Mouse (Mus musculus) lung, postnatal 0 days (tissue): ENCODE results near the gene Med13. TPM values are rescaled to one million over a fixed set of nuclear protein-coding genes. Genes with fewer than 3 reads are reported as not detected.
A peak's percentile ranks its signal among the peaks of the same experiment; 100 is the strongest.

Source experiments
- ATAC-seq: fragments of 200-750 bp; cut with Nextera tagmentation; 2 replicates; pipeline ENCODE4 v1.8.0; 2017; ENCODE audit warnings: moderate library complexity
- DNase-seq: peaks from one replicate; pipeline ENCODE4 v3.0.0-alpha.2; 2016; ENCODE audit warnings: low spot score
- H3K27ac ChIP-seq: fragments of 300-500 bp; sonication (generic); 2 replicates; pipeline ENCODE4 v1.5.1; 2014; ENCODE audit warnings: antibody characterized with exemption, mild to moderate bottlenecking, low read length, mixed read lengths
- H3K27me3 ChIP-seq: fragments of 300-500 bp; sonication (generic); replicated peaks from 2 replicates; pipeline ENCODE4 v1.6.1; 2014; ENCODE audit warnings: low read length, mixed read lengths; ENCODE audit not compliant: insufficient read depth
- H3K36me3 ChIP-seq: fragments of 300-500 bp; sonication (generic); 2 replicates; pipeline ENCODE4 v1.6.1; 2014; ENCODE audit warnings: low read length, mixed read lengths; ENCODE audit not compliant: insufficient read depth
- H3K4me1 ChIP-seq: fragments of 300-500 bp; sonication (generic); 2 replicates; pipeline ENCODE4 v1.6.1; 2014; ENCODE audit warnings: antibody characterized with exemption, low read depth, low read length, mixed read lengths; ENCODE audit not compliant: insufficient read depth
- H3K4me2 ChIP-seq: fragments of 300-500 bp; sonication (generic); replicated peaks from 2 replicates; pipeline ENCODE4 v1.6.1; 2014; ENCODE audit warnings: low read depth, mild to moderate bottlenecking, low read length, moderate library complexity, mixed read lengths
- H3K4me3 ChIP-seq: fragments of 300-500 bp; sonication (generic); 2 replicates; pipeline ENCODE4 v1.5.1; 2014; ENCODE audit warnings: low read depth, low read length
- H3K9ac ChIP-seq: fragments of 300-500 bp; sonication (generic); replicated peaks from 2 replicates; pipeline ENCODE4 v1.6.1; 2014; ENCODE audit warnings: low read depth, mild to moderate bottlenecking
- H3K9me3 ChIP-seq: fragments of 300-500 bp; sonication (generic); 2 replicates; pipeline ENCODE4 v1.6.1; 2016; ENCODE audit warnings: low read length, mixed read lengths
- CTCF ChIP-seq: IDR thresholded peaks from 2 replicates; pipeline ENCODE4 v1.5.1; 2016; ENCODE audit warnings: antibody characterized with exemption, mild to moderate bottlenecking
- EP300 ChIP-seq: IDR thresholded peaks from 2 replicates; pipeline ENCODE4 v1.6.1; 2016; ENCODE audit warnings: antibody characterized with exemption, mild to moderate bottlenecking, control low read depth
- whole genome bisulfite sequencing: fragments of 180-500 bp; shearing (Covaris S2); extraction: QIAGEN DNeasy Blood & Tissue Kit; methylation state at CpG from one replicate; pipeline ENCODE4 v1.1.7; 2014; 5-methylcytosine and 5-hydroxymethylcytosine counted together
- polyA plus RNA-seq: library from polyadenylated mRNA; unstranded; fragments of >200 nt; fragmentation: Nextera tagmentation; extraction: Ambion mirVana; gene quantifications from 2 replicates; pipeline ENCODE4 v1.2.1, GENCODE M21; 2015

Med13 gene
- polyA plus RNA-seq, 1 experiment from 2014 or later: 5.8 TPM

- Histone ChIP-seq H3K4me3 (no peak overlapping the region), H3K4me1 (no peaks in the 10 kb centered on the region), H3K9ac (no peak overlapping the region), H3K9me3 (no peaks in the 10 kb centered on the region), H3K4me2 (no peak overlapping the region), H3K27ac (no peak overlapping the region), H3K27me3 (no peaks in the 10 kb centered on the region), H3K36me3 (no peaks in the 10 kb centered on the region)
- WGBS: 43% methylated on average over 2 of the region's 2 CpGs
- DNase-seq (no peak), ATAC-seq (no peak)
- TF ChIP-seq CTCF (no peak), EP300 (no peak)
These were observed 39.1 kb upstream of the Med13 start for GRCm38 (mm10) chr11:86396518-86396917.

- H3K4me2 ChIP-seq: peak overlapping the region; percentile 33; the same call in 1 of the 2 replicates
- DNase-seq (peak; percentile 75), ATAC-seq (peak; percentile 69)
- H3K27ac ChIP-seq: no peak overlapping the region
- TF ChIP-seq EP300 (no peak), CTCF (peak; percentile 68)
- H3K9ac ChIP-seq: no peak overlapping the region
- WGBS: 8% methylated on average over 9 of the region's 9 CpGs
- H3K36me3 ChIP-seq: no peaks in the 10 kb centered on the region
- 0 out of 2 replicates have a peak overlapping the region, but pooled peaks have one; percentile 8 for H3K4me3 ChIP-seq
- H3K4me1 ChIP-seq: no peaks in the 10 kb centered on the region
- H3K9me3 ChIP-seq: no peaks in the 10 kb centered on the region
- H3K27me3 ChIP-seq: no peaks in the 10 kb centered on the region
These were observed 38.2 kb upstream of the Med13 start for GRCm38 (mm10) chr11:86395513-86396125.

GRCm38 (mm10) chr11:86395100-86395499 is 37.7 kb upstream of the Med13 start:
- Histone ChIP-seq H3K36me3 (no peaks in the 10 kb centered on the region), H3K27me3 (no peaks in the 10 kb centered on the region)
- WGBS: 83% methylated on average over 4 of the region's 4 CpGs

GRCm38 (mm10) chr11:86391687-86392086 is 34.3 kb upstream of the Med13 start:
- Histone ChIP-seq H3K27me3 (no peaks in the 10 kb centered on the region), H3K4me3 (no peak overlapping the region), H3K4me2 (no peak overlapping the region), H3K36me3 (no peaks in the 10 kb centered on the region), H3K9me3 (no peaks in the 10 kb centered on the region), H3K4me1 (no peaks in the 10 kb centered on the region), H3K27ac (no peak overlapping the region), H3K9ac (no peak overlapping the region)
- TF ChIP-seq CTCF (no peak), EP300 (no peak)
- no peak for DNase-seq
- no peak for ATAC-seq
- WGBS: 81% methylated on average over 7 of the region's 7 CpGs

More at GRCm38 (mm10) chr11:86395100-86395499, 37.7 kb upstream of the Med13 start:
- no peak overlapping the region for H3K4me3 ChIP-seq
- H3K27ac ChIP-seq: no peak overlapping the region
- no peak for TF ChIP-seq EP300
- no peak for TF ChIP-seq CTCF
- no peaks in the 10 kb centered on the region for H3K9me3 ChIP-seq
- no peak overlapping the region for H3K4me2 ChIP-seq
- ATAC-seq (no peak), DNase-seq (no peak)
- no peaks in the 10 kb centered on the region for H3K4me1 ChIP-seq
- H3K9ac ChIP-seq: no peak overlapping the region

- no peak overlapping the region for H3K9ac ChIP-seq
- no peak overlapping the region for H3K4me3 ChIP-seq
- WGBS: 67% methylated on average over 1 of the region's 1 CpGs
- no peaks in the 10 kb centered on the region for H3K36me3 ChIP-seq
- peak; percentile 42 for DNase-seq
- H3K4me1 ChIP-seq: no peaks in the 10 kb centered on the region
- no peak overlapping the region for H3K4me2 ChIP-seq
- TF ChIP-seq CTCF (no peak), EP300 (no peak)
- H3K27ac ChIP-seq: no peak overlapping the region
- peak; percentile 43; the same call in 1 of the 2 replicates for ATAC-seq
- H3K27me3 ChIP-seq: no peaks in the 10 kb centered on the region
- no peaks in the 10 kb centered on the region for H3K9me3 ChIP-seq
These were observed 32.9 kb upstream of the Med13 start for GRCm38 (mm10) chr11:86390308-86390707.

GRCm38 (mm10) chr11:86389506-86389905 is 32.1 kb upstream of the Med13 start:
- no peak overlapping the region for H3K4me2 ChIP-seq
- TF ChIP-seq CTCF: no peak
- no peak for TF ChIP-seq EP300
- H3K4me3 ChIP-seq: no peak overlapping the region
- no peaks in the 10 kb centered on the region for H3K9me3 ChIP-seq
- no peaks in the 10 kb centered on the region for H3K27me3 ChIP-seq
- no peaks in the 10 kb centered on the region for H3K36me3 ChIP-seq
- DNase-seq: no peak
- no peak overlapping the region for H3K27ac ChIP-seq
- no peaks in the 10 kb centered on the region for H3K4me1 ChIP-seq
- no peak for ATAC-seq
- H3K9ac ChIP-seq: no peak overlapping the region
- WGBS: 71% methylated on average over 4 of the region's 4 CpGs
